Mouse (Mus musculus) cerebellum, postnatal 25 days (tissue): ENCODE results near the gene Abcg1.
A peak's percentile ranks its signal among the peaks of the same experiment; 100 is the strongest.

Source experiments
- DNase-seq, 2 experiments: peaks; one replicate each; pipeline ENCODE4 v3.0.0; 2021; ENCODE audit warnings: mixed read lengths in 2 of 2

Abcg1 gene

GRCm38 (mm10) chr17:31042751-31043150, 14.7 kb upstream of the Abcg1 start:
- no peak for DNase-seq

GRCm38 (mm10) chr17:31057891-31058744, 643 bp downstream of the Abcg1 start:
- peak in 1 of 2 experiments; percentile 84 for DNase-seq

GRCm38 (mm10) chr17:31058745-31059085, 1.2 kb downstream of the Abcg1 start:
- peak; percentile 78 to 84 for DNase-seq

- DNase-seq = no peak
These were observed 2.7 kb downstream of the Abcg1 start for GRCm38 (mm10) chr17:31060196-31060587.

- DNase-seq = peak; percentile 50 to 61
These were observed 3.3 kb downstream of the Abcg1 start for GRCm38 (mm10) chr17:31060588-31061345.

GRCm38 (mm10) chr17:31061346-31062095, 4.0 kb downstream of the Abcg1 start:
- DNase-seq = no peak

GRCm38 (mm10) chr17:31066058-31066457, 8.6 kb downstream of the Abcg1 start:
- peak in 1 of 2 experiments; percentile 3 for DNase-seq

- peak in 1 of 2 experiments; percentile 53 for DNase-seq
These were observed 9.6 kb downstream of the Abcg1 start for GRCm38 (mm10) chr17:31067051-31067450.

- DNase-seq = peak in 1 of 2 experiments; percentile 3
These were observed 11.6 kb downstream of the Abcg1 start for GRCm38 (mm10) chr17:31069121-31069520.

- DNase-seq = peak in 1 of 2 experiments; percentile 4
These were observed 12.4 kb downstream of the Abcg1 start for GRCm38 (mm10) chr17:31069845-31070244.

- no peak for DNase-seq
These were observed 13.1 kb downstream of the Abcg1 start for GRCm38 (mm10) chr17:31070403-31071185.

GRCm38 (mm10) chr17:31071421-31072301, 14.2 kb downstream of the Abcg1 start:
- DNase-seq = peak; percentile 70 to 77

GRCm38 (mm10) chr17:31072872-31073271, 15.4 kb downstream of the Abcg1 start:
- peak in 1 of 2 experiments; percentile 34 for DNase-seq

GRCm38 (mm10) chr17:31073273-31074052, 16.0 kb downstream of the Abcg1 start:
- DNase-seq = peak; percentile 91 to 95

- peak; percentile 15 for DNase-seq
These were observed 16.6 kb downstream of the Abcg1 start for GRCm38 (mm10) chr17:31074053-31074590.

GRCm38 (mm10) chr17:31074666-31075065, 17.2 kb downstream of the Abcg1 start:
- peak in 1 of 2 experiments; percentile 4 for DNase-seq

- no peak for DNase-seq
These were observed 18.0 kb downstream of the Abcg1 start for GRCm38 (mm10) chr17:31075471-31075870.

- no peak for DNase-seq
These were observed 20.1 kb downstream of the Abcg1 start for GRCm38 (mm10) chr17:31077561-31077960.

GRCm38 (mm10) chr17:31078581-31078980, 21.1 kb downstream of the Abcg1 start:
- no peak for DNase-seq
